Mouse (Mus musculus): Measurements from ENCODE around the gene Cyp1a1.

DNA sequence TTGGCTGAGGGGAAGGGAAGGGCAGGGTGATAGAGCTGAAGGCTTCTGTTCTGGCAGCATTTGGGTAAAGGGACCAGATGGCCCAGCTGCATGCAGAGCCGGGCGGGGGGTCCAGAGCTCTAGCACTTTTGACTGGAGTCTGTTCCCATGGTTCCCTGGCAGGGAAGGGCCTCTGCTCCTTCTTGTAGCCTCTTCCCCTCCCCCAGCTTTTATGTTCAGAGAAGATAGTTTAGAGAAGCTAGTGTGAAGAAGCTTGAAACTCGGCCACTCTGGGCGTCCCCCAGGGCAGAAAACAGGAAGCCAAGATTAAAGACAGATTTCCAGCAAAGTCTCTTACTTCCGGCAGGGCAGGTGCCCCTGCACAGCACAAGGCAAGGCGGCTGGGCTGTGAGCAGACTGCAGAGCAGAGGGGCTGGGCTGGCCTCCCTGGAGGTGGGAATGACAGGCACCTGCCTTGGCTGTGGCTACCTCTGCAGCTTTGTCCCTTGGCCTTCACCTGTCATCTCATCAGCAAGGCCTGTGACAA, 36.9 kb upstream of the Cyp1a1 start:
- TF ChIP-seq CTCF (IDR thresholded peaks at IDR 0.05) (no peak), POLR2A (IDR thresholded peaks at IDR 0.05; ENCODE audit: insufficient read depth, low read depth, low read length) (no peak), EP300 (IDR thresholded peaks at IDR 0.05; ENCODE audit: insufficient read depth, low read depth, low read length) (no peak)
